Mouse (Mus musculus) MEL (cell line): ENCODE data around the gene Gm3448.
A peak's percentile ranks its signal among the peaks of the same experiment; 100 is the strongest.

Source experiments
- ETS1 ChIP-seq: IDR thresholded peaks from 2 replicates; pipeline ENCODE4 v1.6.1; 2012; ENCODE audit warnings: low read depth, mild to moderate bottlenecking, inconsistent platforms, low read length, improper control_type of control experiment, moderate library complexity
- POLR2A ChIP-seq, 2 experiments: IDR thresholded peaks; 2 replicates each; pipeline ENCODE4 v1.6.1; 2011 to 2012; ENCODE audit warnings: low read length in 2 of 2, mild to moderate bottlenecking in 2 of 2, control low read depth in 1 of 2, improper control_type of control experiment in 1 of 2, low read depth in 1 of 2, moderate library complexity in 1 of 2; ENCODE audit not compliant: control insufficient read depth in 1 of 2, insufficient read depth in 1 of 2, poor library complexity in 1 of 2
- ZC3H11A ChIP-seq: IDR thresholded peaks from 2 replicates; pipeline ENCODE4 v1.6.1; 2012; ENCODE audit warnings: low read depth, mild to moderate bottlenecking, inconsistent platforms, low read length, improper control_type of control experiment

DNA sequence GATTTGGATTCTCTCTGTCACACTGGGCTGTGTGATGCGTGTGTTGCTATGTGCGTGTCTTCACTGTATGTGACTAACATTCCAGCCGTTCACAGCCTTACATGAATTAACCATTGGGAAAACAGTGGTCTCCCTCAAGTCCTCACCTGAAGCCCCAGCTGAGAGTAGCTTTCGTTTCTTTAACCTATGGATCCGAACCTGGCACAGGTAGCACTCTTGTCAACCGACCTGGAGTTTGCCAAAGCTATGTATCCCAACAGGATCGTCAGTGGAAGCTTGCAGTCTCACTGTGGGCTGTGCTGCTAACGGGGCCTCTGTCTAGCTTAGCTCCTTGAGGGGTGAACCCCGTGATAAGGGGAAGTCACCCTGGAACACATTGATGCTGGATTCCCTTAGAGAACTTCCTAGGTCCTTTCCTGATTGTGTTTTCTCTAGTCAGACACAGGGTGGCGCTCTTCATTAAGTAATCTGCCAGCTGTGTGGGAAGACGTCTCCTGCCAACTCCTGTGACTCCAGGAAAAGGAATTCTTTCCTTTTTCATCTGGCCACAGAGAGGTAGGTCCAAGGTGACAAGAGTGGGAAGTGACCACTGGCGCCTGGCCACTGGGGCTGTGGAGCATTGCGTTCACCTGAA lies 24.2 kb upstream of the Gm3448 start:
- TF ChIP-seq POLR2A (IDR thresholded peaks at IDR 0.05; ENCODE audit: control insufficient read depth in 1 of 2, insufficient read depth in 1 of 2, low read depth in 1 of 2, low read length in 2 of 2, poor library complexity in 1 of 2) (no peak), ZC3H11A (peak; percentile 78), ETS1 (no peak)
